ENCODE assay signal across 9 mouse cellular contexts in genomic region chr6:134207391-134208179, GRCm38 (mm10).
DNase-seq lines count a peak whose midpoint lies in the region; ATAC-seq lines count a peak whose summit lies in the region.
"Had no signal": no experiment of that assay in that cellular context is flagged by ENCODE, and none has a peak within 500 bp of the region (broad histone marks: within the 10 kb centered on the region; RNA-seq: fewer than 3 reads in every experiment).

No protein-coding gene starts in this region.

- ATAC-seq in CD4-positive, CD25-positive, alpha-beta regulatory T cell, adult 4 months: peak; percentile 82
- ATAC-seq in embryonic facial prominence, embryonic 13.5 days (ENCODE audit: insufficient number of reproducible peaks, insufficient read depth, low FRiP score, low TSS enrichment, low read depth): peak; percentile 28; the same call in 1 of the 2 replicates
- peak; percentile 74 for ATAC-seq in neural tube, embryonic 15.5 days (ENCODE audit: low FRiP score)

- 69% methylated on average over 19 of the region's 19 CpGs for WGBS in embryonic facial prominence, embryonic 13.5 days
- WGBS in neural tube, embryonic 15.5 days: 53% methylated on average over 19 of the region's 19 CpGs

- no peak overlapping the region for H3K9ac ChIP-seq in embryonic facial prominence, embryonic 13.5 days
- no peak overlapping the region for H3K9ac ChIP-seq in neural tube, embryonic 15.5 days (replicated peaks)
- H3K9ac ChIP-seq: limb, embryonic 15.5 days had no signal

- H3K27me3 ChIP-seq in embryonic facial prominence, embryonic 13.5 days: no peaks in the 10 kb centered on the region
- no peaks in the 10 kb centered on the region for H3K27me3 ChIP-seq in neural tube, embryonic 15.5 days (replicated peaks)
- H3K27me3 ChIP-seq: limb, embryonic 15.5 days had no signal

- H3K36me3 ChIP-seq in embryonic facial prominence, embryonic 13.5 days: no peaks in the 10 kb centered on the region
- H3K36me3 ChIP-seq in neural tube, embryonic 15.5 days: no peaks in the 10 kb centered on the region
- H3K36me3 ChIP-seq: limb, embryonic 15.5 days had no signal

- DNase-seq in heart, adult 18-20 months: peak; percentile 55 to 70
- DNase-seq in heart, postnatal 25 days (ENCODE audit: low spot score): no peak
- peak; percentile 38 to 53 for DNase-seq in heart, postnatal 36 days
- peak; percentile 49 to 52 for DNase-seq in layer of hippocampus, postnatal 36 days
- no peak for DNase-seq in ovary, postnatal 14 days (ENCODE audit: low spot score)

- intact Hi-C loops in heart, postnatal 25 days (cut with DNase I): loop anchor here (5.0 kb wide), 1 partner anchor 170 kb away; the partner anchor contains the start of gene Etv6
- intact Hi-C loops in heart, postnatal 36 days (cut with DNase I): loop anchor here (2.0 to 10.0 kb wide), 2 partner anchors 21 to 717 kb away; partner anchors contain the start of gene Cdkn1b

- H3K27ac ChIP-seq in embryonic facial prominence, embryonic 13.5 days: peak overlapping the region; percentile 11
- H3K27ac ChIP-seq in neural tube, embryonic 15.5 days (replicated peaks): peak overlapping the region; percentile 72
- H3K27ac ChIP-seq: limb, embryonic 15.5 days had no signal

- peak overlapping the region; percentile 14; the same call in 1 of the 2 replicates for H3K4me2 ChIP-seq in embryonic facial prominence, embryonic 13.5 days
- H3K4me2 ChIP-seq in neural tube, embryonic 15.5 days: peak overlapping the region; percentile 31
- H3K4me2 ChIP-seq: limb, embryonic 15.5 days had no signal

- H3K9me3 ChIP-seq in embryonic facial prominence, embryonic 13.5 days: no peaks in the 10 kb centered on the region
- no peaks in the 10 kb centered on the region for H3K9me3 ChIP-seq in neural tube, embryonic 15.5 days (replicated peaks)
- H3K9me3 ChIP-seq: limb, embryonic 15.5 days had no signal

- no peak overlapping the region for H3K4me3 ChIP-seq in embryonic facial prominence, embryonic 13.5 days
- no peak overlapping the region for H3K4me3 ChIP-seq in neural tube, embryonic 15.5 days (replicated peaks)
- H3K4me3 ChIP-seq: limb, embryonic 15.5 days had no signal

- peaks cover 34% of the 10 kb centered on the region for H3K4me1 ChIP-seq in embryonic facial prominence, embryonic 13.5 days
- peaks cover 37% of the 10 kb centered on the region for H3K4me1 ChIP-seq in neural tube, embryonic 15.5 days

Comparison
In these comparisons a context has a peak if more than half of its experiments do, and no peak if none do; other contexts are left out.
1. DNase-seq: peak in heart, adult 18-20 months (2 of 2), heart, postnatal 36 days (2 of 2) and layer of hippocampus, postnatal 36 days (2 of 2); none in heart, postnatal 25 days (single experiment) and ovary, postnatal 14 days (single experiment).
2. ATAC-seq: peak in every context shown above with its lines; median percentile 82 in CD4-positive, CD25-positive, alpha-beta regulatory T cell, adult 4 months; 74 in neural tube, embryonic 15.5 days; 28 in embryonic facial prominence, embryonic 13.5 days.